Comparison of ENCODE assay signal across 9 mouse cellular contexts in the genomic region with DNA sequence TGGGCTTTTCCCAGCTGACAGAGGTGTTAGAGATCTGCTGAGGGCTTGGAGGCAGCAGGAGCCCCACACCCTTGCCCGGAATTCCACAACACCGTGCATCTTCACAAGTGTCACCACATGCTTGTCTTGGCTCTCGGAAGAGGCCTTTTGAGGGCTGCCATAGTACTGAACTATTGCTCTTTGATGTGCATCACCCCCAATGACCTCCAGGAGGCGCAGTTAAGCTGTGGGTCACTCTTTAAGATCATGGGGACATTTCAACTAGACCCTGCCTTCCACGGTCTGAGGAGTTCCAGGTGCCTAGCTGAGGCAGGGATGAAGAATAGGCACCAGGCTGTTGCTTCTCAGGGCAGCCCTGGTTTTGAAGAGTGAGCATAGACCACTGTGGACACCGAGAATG. TPM values are rescaled to one million over a fixed set of nuclear protein-coding genes. Genes with fewer than 3 reads are reported as not detected.
A peak's percentile ranks its signal among the peaks of the same experiment; 100 is the strongest.
DNase-seq lines count a peak whose midpoint lies in the region; ATAC-seq and TF ChIP-seq lines count a peak whose summit lies in the region.
"Had no signal": no experiment of that assay in that cellular context is flagged by ENCODE, and none has a peak within 500 bp of the region (broad histone marks: within the 10 kb centered on the region; RNA-seq: fewer than 3 reads in every experiment).

No protein-coding gene starts in this region.

- no peak for ATAC-seq in stomach, postnatal 0 days (ENCODE audit: low FRiP score, low TSS enrichment)
- no peak for ATAC-seq in megakaryocyte-erythroid progenitor cell, adult 5-6 weeks (replicated peaks; ENCODE audit: low FRiP score, low TSS enrichment, poor library complexity, severe bottlenecking)

- H3K4me3 ChIP-seq in testis, adult 2 months (ENCODE audit: control insufficient read depth, low read depth, low read length), result no peak overlapping the region
- H3K4me3 ChIP-seq in stomach, postnatal 0 days (ENCODE audit: low read depth, low read length), result no peak overlapping the region

- H3K4me2 ChIP-seq in stomach, postnatal 0 days (replicated peaks; ENCODE audit: low read depth), result peak overlapping the region; percentile 34; the same call in 1 of the 2 replicates

- H3K27me3 ChIP-seq in testis, adult 2 months (ENCODE audit: control insufficient read depth, insufficient read depth, low read length), result no peaks in the 10 kb centered on the region
- no peaks in the 10 kb centered on the region for H3K27me3 ChIP-seq in stomach, postnatal 0 days (ENCODE audit: control insufficient read depth, insufficient read depth, low read length)

- H3K36me3 ChIP-seq in testis, adult 2 months (ENCODE audit: control insufficient read depth, insufficient read depth, low read length), result peaks cover 2% of the 10 kb centered on the region
- H3K36me3 ChIP-seq in stomach, postnatal 0 days (ENCODE audit: control insufficient read depth, insufficient read depth, low read length), result peaks cover 20% of the 10 kb centered on the region

- no peak overlapping the region for H3K27ac ChIP-seq in testis, adult 2 months (ENCODE audit: control insufficient read depth, insufficient read depth, low read depth, low read length)
- H3K27ac ChIP-seq in stomach, postnatal 0 days (replicated peaks), result peak overlapping the region; percentile 61

- no peak overlapping the region for H3K9ac ChIP-seq in stomach, postnatal 0 days (ENCODE audit: low read length)

- no peaks in the 10 kb centered on the region for H3K9me3 ChIP-seq in stomach, postnatal 0 days (ENCODE audit: control insufficient read depth, low read length)

- no peak for TF ChIP-seq EP300 in stomach, postnatal 0 days (optimal IDR thresholded peaks at IDR 0.05)

- WGBS in stomach, postnatal 0 days, result 55% methylated on average over 6 of the region's 6 CpGs

- TF ChIP-seq POLR2A in testis, adult 2 months (IDR thresholded peaks at IDR 0.05; ENCODE audit: control insufficient read depth, low read depth, low read length), result no peak

- peak; percentile 13 to 40 for DNase-seq in heart, adult 18-20 months
- DNase-seq in heart, adult 9 months (ENCODE audit: low spot score in 2 of 2), result no peak
- no peak for DNase-seq in testis, postnatal 14 days (ENCODE audit: low spot score)
- DNase-seq in induced T-regulatory cell, adult 2 months (ENCODE audit: low read depth), result peak; percentile 35
- peak; percentile 62 for DNase-seq in stomach, postnatal 0 days (ENCODE audit: low spot score)
- DNase-seq in gastrocnemius, adult 8-10 months (ENCODE audit: low spot score in 2 of 2), result no peak

- H3K4me1 ChIP-seq in testis, adult 2 months (ENCODE audit: control insufficient read depth, insufficient read depth, low read length), result no peaks in the 10 kb centered on the region
- no peaks in the 10 kb centered on the region for H3K4me1 ChIP-seq in stomach, postnatal 0 days (replicated peaks; ENCODE audit: control insufficient read depth, insufficient read depth)

- TF ChIP-seq CTCF in testis, adult 2 months (IDR thresholded peaks at IDR 0.05; ENCODE audit: control insufficient read depth, insufficient read depth, insufficient replicate concordance, low read depth, low read length), result peak; percentile 15; the same call in 1 of the 2 replicates
- TF ChIP-seq CTCF in stomach, postnatal 0 days (IDR thresholded peaks at IDR 0.05; ENCODE audit: low read depth), result peak; percentile 73

RNA-seq across cellular contexts. Expression of gene Gpr35, which starts 1.2 kb away (rescaled TPM):
- total RNA-seq in heart, adult 18-20 months (2021), result under 1 TPM; 0.59 to 0.62 TPM
- 0.70 and 0.88 TPM in 2 replicates for polyA plus RNA-seq in testis, adult 2 months (2012; rRNA removed)
- 3.7 and 4.1 TPM in 2 replicates for polyA plus RNA-seq in stomach, postnatal 0 days (2015; fragmentation: Nextera tagmentation; extraction: Ambion mirVana)
- under 1 TPM in 2 of 4 experiments, not detected in 2; 0.13 to 0.29 TPM for total RNA-seq in gastrocnemius, adult 8-10 months (2022)
- total RNA-seq in megakaryocyte-erythroid progenitor cell, adult 5-6 weeks (2014; fragmentation: Nextera tagmentation), result 0.30 TPM in 1 of 2 replicates, not detected in the other
- 0.94 TPM in 1 of 2 replicates, not detected in the other for total RNA-seq in megakaryocyte-erythroid progenitor cell, adult 5-6 weeks (2017)

RNA-seq across cellular contexts. Expression of gene Capn10, which starts 15.2 kb away (rescaled TPM):
- 1 to 10 TPM; 5.6 to 7.2 TPM for total RNA-seq in heart, adult 18-20 months (2021)
- polyA plus RNA-seq in testis, adult 2 months (2012; rRNA removed), result 31.9 and 32.5 TPM in 2 replicates
- polyA plus RNA-seq in stomach, postnatal 0 days (2015; fragmentation: Nextera tagmentation; extraction: Ambion mirVana), result 21.2 and 23.3 TPM in 2 replicates
- total RNA-seq in gastrocnemius, adult 8-10 months (2022), result 1 to 10 TPM; 4.4 to 6.1 (median 5.0) TPM
- total RNA-seq in megakaryocyte-erythroid progenitor cell, adult 5-6 weeks (2014; fragmentation: Nextera tagmentation), result 13.2 and 19.5 TPM in 2 replicates
- total RNA-seq in megakaryocyte-erythroid progenitor cell, adult 5-6 weeks (2017), result 8.5 and 11.4 TPM in 2 replicates

RNA-seq across cellular contexts. Expression of gene Rnpepl1, which starts 38.8 kb away (rescaled TPM):
- 10 to 100 TPM; 69.4 to 69.9 TPM for total RNA-seq in heart, adult 18-20 months (2021)
- 88.8 and 99.3 TPM in 2 replicates for polyA plus RNA-seq in testis, adult 2 months (2012; rRNA removed)
- 36.7 and 42.7 TPM in 2 replicates for polyA plus RNA-seq in stomach, postnatal 0 days (2015; fragmentation: Nextera tagmentation; extraction: Ambion mirVana)
- total RNA-seq in gastrocnemius, adult 8-10 months (2022), result 10 to 100 TPM; 62.6 to 75.8 (median 72.8) TPM
- 70.8 and 72.9 TPM in 2 replicates for total RNA-seq in megakaryocyte-erythroid progenitor cell, adult 5-6 weeks (2014; fragmentation: Nextera tagmentation)
- total RNA-seq in megakaryocyte-erythroid progenitor cell, adult 5-6 weeks (2017), result 11.2 and 16.8 TPM in 2 replicates

RNA-seq across cellular contexts. Expression of gene Dusp28, which starts 42.6 kb away (rescaled TPM):
- 10 to 100 TPM; 16.9 to 18.5 TPM for total RNA-seq in heart, adult 18-20 months (2021)
- polyA plus RNA-seq in testis, adult 2 months (2012; rRNA removed), result 5.7 TPM in 2 replicates
- 16.0 and 17.5 TPM in 2 replicates for polyA plus RNA-seq in stomach, postnatal 0 days (2015; fragmentation: Nextera tagmentation; extraction: Ambion mirVana)
- total RNA-seq in gastrocnemius, adult 8-10 months (2022), result 10 to 100 TPM; 26.2 to 30.7 (median 27.3) TPM
- 8.8 and 11.6 TPM in 2 replicates for total RNA-seq in megakaryocyte-erythroid progenitor cell, adult 5-6 weeks (2014; fragmentation: Nextera tagmentation)
- 2.3 and 3.6 TPM in 2 replicates for total RNA-seq in megakaryocyte-erythroid progenitor cell, adult 5-6 weeks (2017)

RNA-seq across cellular contexts. Expression of gene Ankmy1, which starts 46.7 kb away (rescaled TPM):
- not detected for total RNA-seq in heart, adult 18-20 months (2021)
- 50.5 and 53.4 TPM in 2 replicates for polyA plus RNA-seq in testis, adult 2 months (2012; rRNA removed)
- 0.06 and 0.16 TPM in 2 replicates for polyA plus RNA-seq in stomach, postnatal 0 days (2015; fragmentation: Nextera tagmentation; extraction: Ambion mirVana)
- total RNA-seq in gastrocnemius, adult 8-10 months (2022), result under 1 TPM in 1 of 4 experiments, not detected in 3; 0.17 TPM
- total RNA-seq in megakaryocyte-erythroid progenitor cell, adult 5-6 weeks (2014; fragmentation: Nextera tagmentation), result 1.1 TPM in 1 of 2 replicates, not detected in the other
- total RNA-seq in megakaryocyte-erythroid progenitor cell, adult 5-6 weeks (2017), result 0.42 TPM in 1 of 2 replicates, not detected in the other
- polyA plus RNA-seq: liver, embryonic 16.5 days had no signal

Comparison
In these comparisons a context has a peak if more than half of its experiments do, and no peak if none do; other contexts are left out.
1. DNase-seq: peak in heart, adult 18-20 months (2 of 2), induced T-regulatory cell, adult 2 months (single experiment) and stomach, postnatal 0 days (single experiment); none in heart, adult 9 months (0 of 2), testis, postnatal 14 days (single experiment) and gastrocnemius, adult 8-10 months (0 of 2).